Mouse (Mus musculus) erythroid progenitor cell, adult 5-6 weeks (primary cell): ENCODE results near the gene Ntn3. TPM values are rescaled to one million over a fixed set of nuclear protein-coding genes. Genes with fewer than 3 reads are reported as not detected.

ENCODE experiments used
- ATAC-seq: replicated peaks from 2 replicates; pipeline ENCODE4 v1.8.0; 2016; ENCODE audit warnings: moderate number of reproducible peaks, mild to moderate bottlenecking, moderate TSS enrichment, inconsistent platforms; ENCODE audit not compliant: poor library complexity, low FRiP score, severe bottlenecking
- total RNA-seq, 2 experiments: library from RNA; stranded (forward) in 1 of 2; stranded (reverse) in 1 of 2; fragments of 150-400 nt in 1 of 2; fragments of 186-747, 209-891 nt in 1 of 2; gene quantifications; 2 replicates each; pipeline versions ENCODE4 v1.2.3 to v1.2.4; 2015 to 2017; ENCODE audit warnings: low replicate concordance in 2 of 2

The Ntn3 gene
- total RNA-seq, 2 experiments from 2014 or later: not detected

DNA sequence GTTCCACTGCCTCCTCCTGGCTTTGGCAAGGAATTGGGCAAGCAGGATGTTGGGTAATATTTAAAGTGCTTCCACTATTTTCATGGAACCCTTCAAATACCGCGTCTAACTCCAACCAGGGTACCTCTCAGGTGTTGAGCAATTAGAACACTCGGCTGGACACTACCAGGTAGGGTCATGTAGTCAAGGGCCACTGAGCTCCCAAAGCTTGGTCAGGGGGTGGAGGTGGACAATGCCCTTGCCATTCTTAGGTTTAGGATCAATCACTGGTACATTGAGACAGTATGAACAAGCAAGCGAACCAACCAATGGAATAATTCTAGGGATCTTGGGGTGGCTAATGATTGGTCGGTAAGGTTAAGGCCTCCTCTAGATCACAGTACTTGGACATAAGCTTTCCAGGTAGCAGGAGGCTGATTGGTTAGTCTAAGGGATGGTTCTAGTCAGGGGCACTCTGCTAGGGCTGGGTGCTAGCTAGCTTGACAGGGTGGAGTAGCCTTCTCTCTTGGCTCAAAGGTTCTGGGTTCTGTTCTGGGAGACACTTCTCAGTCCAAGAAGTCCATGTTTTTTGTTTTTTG, 3.2 kb upstream of the Ntn3 start:
- ATAC-seq: no peak

DNA sequence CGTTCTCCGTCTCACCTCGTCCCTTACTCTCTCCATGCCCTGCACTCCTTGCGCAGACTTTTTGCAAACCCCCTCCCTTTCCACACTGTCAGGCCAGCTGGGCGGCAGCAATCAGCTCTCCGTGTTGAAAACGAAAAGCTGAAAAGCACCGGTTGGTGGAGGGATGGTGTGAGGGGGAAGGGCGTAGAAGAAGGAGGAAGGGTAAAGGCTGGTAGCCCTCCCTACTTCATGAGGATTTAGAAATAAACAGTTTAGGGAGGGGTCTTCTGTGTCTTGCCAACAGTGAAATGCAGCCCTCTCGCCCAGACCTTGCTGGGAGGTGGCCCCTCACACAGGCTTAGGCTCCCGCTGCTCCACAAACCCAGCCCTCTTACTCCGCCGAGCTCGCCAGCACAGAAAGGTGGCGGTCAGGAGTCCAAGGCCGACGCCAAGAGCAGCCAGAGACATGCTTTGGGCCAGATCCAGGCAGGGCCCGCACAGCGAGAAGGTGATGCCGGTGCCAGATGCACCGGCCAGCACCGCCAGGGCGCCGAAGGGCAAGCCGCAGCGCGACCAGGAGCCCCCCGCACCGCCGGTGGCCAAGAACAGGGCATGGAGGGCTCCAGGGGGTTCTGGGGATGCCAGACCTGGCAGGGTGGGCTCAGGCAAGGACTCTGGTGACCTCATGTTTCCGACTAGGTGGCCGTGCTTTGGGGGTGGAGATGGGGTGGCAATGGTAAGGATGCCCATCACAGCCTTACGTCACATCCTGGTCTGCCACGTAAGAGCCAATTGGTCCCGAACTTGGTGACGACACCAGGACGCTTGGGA, 2.5 kb upstream of the Ntn3 start:
- no peak for ATAC-seq

DNA sequence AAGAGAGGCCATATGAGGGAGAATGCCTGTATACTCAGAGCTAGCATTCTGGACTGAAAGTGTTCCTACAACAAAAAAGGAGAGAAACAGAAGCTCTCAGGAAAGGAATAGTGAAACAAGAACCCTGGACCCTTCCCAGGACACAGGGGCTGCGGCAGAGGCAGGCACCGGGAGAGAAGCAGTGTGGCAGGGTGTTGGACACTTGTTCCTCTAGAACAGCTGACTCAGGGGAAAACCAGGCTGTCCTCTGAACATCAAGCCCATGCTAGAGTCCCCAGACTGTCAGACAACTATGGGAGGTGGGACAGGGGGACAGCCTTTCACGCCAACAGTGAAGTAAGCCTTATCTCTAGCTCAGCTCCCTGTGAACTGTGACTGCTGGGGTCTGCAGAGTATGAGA, 1.3 kb upstream of the Ntn3 start:
- ATAC-seq: no peak

DNA sequence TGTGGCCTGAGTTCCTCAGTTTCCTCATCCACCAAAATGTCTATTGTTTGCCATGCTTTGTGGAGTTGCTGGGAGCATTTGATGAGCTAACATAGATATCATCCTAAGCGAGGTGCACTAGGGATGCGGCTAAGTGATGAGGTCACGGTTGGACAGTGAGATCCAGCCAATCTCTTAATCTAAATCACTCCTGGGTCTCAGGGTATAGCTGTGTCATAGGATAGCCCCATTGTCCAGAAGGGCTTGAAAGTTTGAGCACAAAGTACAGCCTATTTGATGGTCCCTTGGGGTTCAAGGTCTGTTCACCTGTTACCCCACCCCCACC, 547 bp upstream of the Ntn3 start:
- no peak for ATAC-seq

DNA sequence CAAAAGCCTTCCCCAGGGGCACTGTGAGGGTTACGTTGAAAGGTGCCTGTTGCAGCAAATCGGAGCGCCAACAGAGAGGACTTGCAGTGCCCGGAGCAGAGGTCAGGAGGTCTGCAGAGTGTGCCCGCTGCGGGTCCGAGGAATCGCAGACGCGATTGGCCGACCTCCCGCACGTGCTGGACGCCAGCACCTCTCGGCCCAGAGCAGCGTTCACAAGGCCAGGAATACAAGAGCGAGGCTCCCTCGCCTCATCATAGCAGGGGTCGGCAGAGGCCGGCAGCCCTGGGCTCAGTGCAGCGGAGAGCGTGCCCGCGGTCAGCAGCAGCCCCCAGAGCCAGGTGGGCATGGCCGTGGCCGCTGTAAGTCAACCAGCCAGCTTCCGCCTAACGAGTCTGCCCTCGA, 689 bp downstream of the Ntn3 start:
- ATAC-seq: 0 out of 2 replicates have a peak, but pooled peaks have one; percentile 0

DNA sequence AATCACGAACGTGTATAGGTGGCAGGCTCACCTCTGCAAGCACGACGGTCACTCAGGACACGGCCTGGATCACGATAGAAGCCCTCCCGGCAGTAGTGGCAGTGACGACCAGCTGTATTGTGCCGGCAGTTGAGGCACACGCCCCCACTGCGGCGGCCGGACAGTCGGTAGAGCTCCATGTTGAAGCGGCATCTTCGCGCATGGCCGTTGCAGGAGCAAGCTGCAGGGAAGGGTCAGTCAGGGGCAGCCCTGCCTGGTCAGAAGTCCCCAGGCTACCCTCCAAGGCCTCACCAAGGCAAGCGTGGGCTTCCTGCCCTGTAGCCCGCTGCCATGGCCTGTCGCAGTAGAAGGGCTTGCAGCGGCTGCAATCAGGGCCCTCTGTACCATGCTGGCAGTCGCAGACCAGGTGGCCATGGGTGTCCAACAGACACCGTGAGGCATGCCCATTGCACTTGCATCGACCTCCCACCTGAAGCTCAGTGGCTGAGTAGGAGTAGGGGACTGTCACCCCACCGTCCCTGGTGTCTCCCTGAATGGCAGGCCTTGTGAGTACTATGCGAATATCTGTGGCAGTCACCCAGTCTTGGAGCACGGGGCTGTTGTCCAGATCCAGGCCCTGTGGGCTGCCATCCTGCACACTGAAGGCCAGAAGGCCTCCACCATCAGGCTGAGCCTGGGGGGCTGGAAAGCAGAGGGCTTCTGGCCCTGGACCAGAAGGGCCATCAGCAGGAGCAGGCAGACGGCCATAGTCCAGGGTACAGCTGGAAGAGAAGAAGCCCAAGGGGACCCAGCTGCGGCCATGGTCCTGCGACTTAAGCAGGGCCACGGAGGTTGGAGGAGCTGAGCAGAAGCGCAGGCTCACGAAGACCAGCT, 1.3 kb downstream of the Ntn3 start:
- ATAC-seq: no peak

DNA sequence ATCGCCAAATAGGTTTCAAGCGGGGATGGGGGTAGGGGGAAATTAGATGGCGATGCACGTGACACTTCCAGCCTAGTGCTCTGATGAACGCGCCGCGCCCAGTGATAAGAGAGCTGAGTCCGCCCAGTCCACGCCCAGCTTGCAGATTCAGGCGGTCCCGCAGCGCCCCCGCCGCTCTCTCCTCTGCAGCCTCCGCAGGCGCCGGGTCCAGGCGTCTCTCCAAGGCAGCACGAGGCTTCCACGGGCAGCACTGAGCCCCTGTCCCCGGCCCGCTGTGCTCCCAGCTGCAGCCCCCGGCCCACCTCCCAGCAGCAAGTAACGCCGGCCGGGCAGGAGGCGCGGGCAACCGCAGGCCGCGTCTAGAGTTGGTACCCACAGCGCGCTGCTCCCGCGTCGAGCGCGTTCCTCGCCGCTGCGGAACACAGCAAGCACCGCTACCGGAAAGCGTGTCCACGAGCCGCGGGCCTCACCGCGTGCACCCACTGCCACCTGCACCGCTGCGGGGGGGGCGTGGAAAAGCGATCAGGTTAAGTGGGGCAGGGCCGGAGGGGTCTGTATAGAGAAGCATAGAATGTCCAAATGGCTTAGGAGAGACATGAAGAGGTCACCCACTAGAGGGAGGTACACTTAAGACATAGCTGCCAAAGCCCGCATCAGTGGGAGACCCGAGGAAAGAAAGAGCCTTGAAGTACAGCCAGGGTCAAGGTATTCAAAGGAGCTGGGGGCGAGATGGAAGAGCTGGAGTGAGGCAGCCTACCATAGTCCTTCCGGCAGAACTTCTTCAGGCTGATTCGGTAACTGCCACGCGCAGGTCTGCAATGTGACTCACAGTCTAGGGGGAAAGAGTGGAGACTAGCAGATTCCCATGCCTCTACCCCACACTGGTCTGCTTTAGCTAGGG, 2.6 kb downstream of the Ntn3 start:
- ATAC-seq: peak; percentile 59

DNA sequence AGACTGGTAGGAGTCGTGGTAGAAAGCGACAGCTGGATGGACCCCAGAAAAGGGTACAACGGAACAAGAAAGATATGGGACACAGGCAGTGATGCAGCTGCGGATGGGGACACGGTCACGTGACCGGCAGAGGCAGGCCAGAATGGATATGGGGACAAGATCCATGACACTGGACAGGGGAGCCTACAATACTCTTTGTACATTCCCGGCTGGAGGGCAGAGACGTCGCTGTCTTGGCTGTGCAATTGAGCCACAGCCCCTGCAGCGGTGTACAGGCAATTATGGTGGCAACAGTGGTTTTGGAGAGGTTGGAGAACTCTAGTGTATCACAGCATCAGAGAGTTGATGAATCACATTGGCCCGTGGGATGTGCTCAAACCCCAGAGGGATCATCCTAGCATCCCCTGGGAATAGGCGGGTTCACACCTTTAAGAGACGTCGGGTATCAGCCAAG, 3.4 kb downstream of the Ntn3 start:
- peak; percentile 26 for ATAC-seq

DNA sequence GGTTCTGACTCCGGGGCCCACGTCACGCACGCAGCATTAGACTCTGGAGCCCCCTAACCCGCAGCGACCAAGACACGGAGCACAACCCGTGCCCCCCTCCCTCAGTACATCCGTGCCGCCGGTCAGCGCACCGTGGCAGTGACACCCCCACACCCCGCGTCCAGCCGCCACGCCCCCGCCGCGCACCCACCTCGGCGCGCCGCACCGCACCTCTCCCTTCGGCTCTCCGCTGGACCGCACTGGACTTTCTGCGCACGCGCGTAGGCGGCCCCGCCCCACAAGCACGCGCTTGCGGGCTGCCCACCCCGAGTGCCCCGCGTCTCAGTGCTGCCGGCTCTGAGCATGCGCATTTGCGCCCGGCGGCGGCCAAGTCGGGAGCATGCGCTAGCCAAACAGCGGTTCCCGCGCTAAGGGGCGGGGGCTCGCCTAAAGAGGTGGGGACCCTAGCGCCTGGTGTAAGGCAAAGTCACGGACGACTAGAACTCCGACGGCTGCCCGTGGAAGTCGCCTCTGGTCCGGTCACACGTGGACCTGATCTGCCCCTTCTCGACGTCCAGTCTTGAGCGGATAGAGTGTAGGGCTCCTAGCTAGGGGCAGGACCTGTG, 3.9 kb downstream of the Ntn3 start, which contains the start of gene Tbc1d24:
Gene Tbc1d24 (minus strand): TSS at position 279 of the 605 bp plus-strand sequence.
- ATAC-seq: peak; percentile 36

DNA sequence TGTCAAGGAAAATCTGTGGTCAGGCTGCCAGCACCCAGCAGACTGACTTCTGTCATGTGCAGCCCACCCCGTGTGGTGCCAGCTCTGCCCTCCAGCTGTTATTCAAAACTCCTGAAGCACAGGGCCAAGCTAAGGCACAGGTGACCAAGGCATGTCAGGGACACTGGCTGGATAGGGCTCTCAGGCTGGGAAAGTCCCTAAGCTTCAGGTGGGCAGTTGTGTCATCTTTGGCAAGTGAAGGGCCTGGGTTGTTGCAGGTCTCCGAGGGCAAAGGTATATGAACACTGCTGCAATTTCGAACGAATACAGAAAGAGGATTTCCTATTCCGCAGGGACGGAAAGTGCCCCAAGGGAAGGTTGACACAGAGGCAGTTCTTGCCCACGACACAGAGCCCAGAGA, 4.5 kb downstream of the Ntn3 start:
- ATAC-seq: no peak

DNA sequence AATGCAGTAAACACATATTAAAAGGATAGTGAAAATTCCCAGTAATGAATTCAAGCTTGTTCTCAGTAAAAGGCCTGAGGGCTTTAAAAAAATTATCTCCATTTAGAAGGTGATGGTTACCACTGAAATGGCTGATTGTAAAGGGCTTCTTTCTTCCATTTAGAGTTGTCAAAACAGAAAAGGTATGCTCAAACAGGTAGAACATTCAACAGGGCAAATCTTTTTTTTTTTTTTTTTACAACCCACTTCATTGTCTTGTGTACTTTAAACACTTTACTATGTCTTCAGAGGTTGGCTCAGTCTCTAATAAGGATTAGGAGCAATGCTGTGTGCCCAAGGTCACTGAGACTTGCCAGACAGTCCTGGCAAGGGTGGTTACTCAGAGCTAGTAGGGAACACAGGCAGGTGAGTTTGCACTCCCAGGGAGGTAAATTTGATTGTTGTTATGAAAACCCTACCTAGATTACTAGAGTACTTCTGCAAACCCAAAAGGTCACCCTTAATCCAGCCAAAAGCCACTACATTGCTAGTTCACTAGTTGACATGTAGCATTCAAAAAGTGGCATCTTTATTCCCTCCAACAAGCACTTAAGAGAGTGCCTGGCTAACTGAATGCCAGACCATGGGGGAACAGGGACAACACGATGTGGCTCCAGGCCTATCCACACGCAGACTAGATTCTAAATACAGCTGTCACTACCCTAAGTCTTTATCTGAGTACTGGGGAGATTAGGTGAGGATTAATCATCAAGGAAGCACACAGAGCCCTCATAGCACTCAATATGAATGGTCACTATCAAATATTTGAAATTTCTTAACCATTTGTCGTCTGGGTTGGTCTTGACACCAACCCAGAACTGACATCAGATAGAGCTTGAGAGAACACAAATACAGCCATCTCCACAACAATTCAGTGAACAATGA, 5.5 kb downstream of the Ntn3 start:
- ATAC-seq: no peak

DNA sequence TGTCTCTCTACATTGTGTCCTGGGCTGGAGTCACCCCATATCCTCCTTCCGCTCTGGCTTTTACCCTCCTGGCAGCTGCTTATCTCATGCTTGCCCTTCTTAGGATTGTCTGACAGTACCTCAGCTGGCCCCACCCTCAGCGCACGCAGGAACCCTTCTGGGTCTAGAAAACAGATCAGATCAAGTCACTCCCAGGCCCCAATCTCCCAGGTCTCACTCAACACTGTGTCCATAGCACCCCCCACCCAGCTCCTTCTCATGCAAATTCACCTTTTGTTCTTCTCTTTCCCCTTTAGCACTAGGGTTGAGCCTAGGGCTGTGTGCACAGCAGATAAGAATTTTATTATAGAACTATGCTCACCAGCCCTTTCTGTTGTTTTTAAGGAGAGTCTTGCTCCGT, 6.3 kb downstream of the Ntn3 start:
- ATAC-seq: peak; percentile 62

DNA sequence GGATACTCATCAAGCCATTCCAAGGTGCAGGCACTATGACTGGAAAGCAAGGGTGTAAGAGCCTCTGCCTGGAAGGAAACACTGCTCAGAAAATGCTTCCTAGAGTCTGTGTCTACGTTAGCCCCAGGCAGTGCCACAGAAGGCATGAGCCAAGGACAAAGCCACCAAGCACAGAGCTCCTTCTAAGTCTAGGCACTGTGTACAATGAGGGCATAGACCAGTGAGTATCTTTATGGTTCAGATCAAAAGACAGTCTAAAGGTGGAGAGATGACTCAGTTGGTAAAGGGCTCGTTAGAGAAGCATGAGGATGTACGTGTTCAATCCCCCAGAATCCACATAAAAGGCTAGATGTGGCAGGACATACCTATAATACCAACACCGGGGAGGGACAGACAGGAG, 8.2 kb downstream of the Ntn3 start:
- no peak for ATAC-seq

DNA sequence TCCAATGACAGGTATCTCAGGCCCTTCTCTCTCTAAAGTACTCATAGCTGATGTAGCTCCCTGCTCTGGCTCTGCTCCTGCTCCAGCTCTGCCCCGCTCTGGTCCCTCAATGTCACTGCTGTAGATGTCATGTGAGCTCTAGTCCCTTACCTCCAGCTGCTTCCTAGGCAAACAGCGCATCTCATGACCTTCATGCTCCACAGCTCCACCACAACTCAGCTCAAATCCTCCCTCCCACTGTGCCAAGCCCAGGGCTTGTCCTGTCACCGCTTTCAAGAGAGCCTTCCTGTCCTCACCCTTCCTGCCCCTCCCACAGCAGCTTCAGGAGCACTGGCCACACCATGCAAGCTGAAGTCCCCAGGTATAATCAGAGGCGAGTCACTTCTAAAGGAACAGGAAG, 9.6 kb downstream of the Ntn3 start:
- no peak for ATAC-seq

DNA sequence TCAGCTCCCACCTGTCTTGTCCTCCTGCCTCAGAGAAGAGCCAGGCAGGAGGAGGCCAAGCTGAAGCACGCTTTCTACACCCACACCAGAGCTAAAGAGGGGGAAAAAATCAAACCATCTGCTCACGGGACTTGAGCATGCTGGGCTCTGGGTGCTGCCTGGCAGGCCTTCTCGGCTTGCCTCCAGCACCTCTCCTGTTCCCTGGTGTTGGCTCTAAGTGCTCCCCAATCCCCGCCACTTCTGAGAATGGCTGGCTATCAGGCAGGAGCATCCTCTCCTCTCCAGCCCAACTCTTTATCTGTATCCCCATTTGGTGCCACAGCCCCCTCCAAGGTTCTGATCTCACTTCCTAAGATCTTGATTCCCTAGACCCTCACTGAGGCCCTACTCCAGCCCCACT, 10.1 kb downstream of the Ntn3 start:
- no peak for ATAC-seq

DNA sequence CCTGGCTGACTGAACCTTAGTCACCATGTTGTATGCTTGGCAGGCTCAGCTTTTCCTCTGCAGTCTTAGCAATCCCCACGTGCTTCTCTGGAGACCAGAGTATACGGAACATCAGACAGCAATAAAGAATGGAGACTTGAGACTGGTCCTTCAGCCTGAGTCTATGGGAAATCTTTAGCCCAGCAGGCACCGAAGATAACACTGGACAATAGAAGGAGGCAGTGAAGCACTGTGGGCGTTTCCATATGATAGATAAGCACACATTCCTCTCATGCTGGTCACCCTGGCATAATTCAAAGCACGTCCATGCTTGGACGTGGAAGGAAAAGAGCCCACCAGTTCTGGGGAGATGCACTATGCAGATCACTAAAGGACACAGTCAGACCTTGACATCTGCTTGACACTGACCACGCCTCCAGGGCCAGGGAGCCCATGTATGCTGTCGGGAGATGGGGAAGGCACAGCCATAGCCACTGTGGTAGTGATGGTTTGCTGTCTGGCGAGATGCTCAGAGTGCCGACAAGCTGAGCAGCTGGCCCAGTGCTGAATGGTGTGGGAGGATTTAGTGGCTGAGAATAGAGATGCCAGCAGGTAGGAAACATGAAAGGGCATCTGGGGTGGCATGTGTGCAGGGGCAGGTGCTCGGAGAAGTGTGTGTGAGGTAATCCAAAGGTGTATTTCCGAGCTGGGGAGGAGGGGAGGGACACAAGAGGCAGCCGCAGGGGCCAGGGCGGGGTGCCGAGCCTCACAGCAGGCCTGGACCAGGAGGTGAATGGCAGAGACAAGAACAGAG, 12.1 kb downstream of the Ntn3 start:
- no peak for ATAC-seq

DNA sequence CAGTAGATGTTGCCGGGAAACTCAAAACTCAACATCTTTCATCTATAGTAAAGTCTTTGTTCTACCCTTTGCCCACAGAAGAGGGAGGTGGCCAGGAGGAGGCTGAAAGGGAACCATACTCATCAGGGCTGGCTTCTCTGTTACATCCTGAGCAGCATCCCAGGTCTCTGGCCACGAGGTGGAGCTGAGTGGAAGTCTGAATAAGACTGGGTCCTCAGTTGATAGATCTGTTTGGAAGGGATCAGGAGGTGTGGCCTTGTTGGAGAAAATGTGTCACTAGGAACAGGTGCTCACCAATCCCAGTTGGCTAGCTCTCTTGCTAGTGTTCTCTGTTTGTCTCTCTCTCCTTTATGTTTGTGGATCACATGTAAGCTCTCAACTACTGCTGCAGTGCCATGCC, 14.0 kb downstream of the Ntn3 start:
- ATAC-seq: no peak

DNA sequence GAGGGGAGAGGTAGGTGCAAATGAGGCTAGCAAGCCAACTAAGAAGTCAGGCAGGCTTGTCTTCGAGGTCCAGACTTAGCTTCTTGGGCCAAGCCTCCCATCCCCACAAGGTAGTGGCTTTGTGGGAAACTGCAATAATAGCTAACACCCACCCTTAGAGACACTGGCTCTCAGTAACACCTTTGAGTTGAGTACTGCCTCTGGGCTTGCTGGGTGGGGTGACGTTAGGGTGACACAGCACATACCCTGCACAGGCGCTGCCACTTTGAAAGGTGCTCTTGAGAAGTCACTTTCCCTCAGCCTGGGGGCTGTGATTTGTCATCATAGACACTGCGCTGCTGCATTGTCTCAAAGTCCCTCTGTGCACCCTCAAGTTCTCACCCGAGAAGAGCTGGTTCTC, 15.6 kb downstream of the Ntn3 start:
- peak; percentile 74 for ATAC-seq
